Mouse (Mus musculus) kidney, postnatal 14 days (tissue): Measurements from ENCODE around the gene Gm9958.

Source experiments
- DNase-seq: peaks from one replicate; pipeline ENCODE4 v3.0.0; 2022; ENCODE audit warnings: mixed read lengths

Gm9958 gene

DNA sequence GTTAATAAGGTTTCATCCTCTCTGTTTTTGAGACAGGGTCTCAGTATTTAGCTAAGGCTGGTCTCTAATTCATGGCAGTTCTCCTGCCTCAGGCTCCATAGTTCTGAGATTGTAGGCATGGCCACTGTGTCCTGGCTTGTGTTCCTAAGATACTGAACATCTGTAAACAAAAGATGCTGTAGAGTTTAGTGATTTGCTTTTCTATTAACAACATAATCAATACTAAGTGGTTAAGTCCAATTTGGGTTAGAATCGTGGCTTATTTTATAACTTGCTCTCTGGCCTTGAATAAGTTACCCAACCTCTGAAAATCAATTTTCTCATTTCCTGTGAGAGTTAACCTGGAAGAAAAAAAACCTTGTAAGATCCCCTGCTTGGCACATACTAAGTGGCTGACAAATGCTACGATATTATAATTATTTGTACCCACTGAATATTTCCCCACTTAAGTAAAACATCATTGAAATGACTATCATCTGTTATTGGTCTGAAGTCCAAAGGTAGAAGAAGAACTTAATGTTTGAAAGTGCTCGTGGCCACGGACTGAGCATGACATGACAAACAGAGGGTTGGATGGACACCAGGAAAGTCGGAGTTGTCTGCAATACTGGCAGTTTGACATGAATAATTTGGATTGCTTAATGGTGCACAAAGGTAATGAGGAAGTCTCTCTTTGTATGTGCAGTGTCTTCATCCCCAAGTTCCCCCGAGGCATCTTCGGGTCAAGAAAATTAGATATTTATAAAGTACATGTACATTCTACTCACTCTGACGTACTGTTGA lies 47.3 kb downstream of the Gm9958 start:
- no peak for DNase-seq

DNA sequence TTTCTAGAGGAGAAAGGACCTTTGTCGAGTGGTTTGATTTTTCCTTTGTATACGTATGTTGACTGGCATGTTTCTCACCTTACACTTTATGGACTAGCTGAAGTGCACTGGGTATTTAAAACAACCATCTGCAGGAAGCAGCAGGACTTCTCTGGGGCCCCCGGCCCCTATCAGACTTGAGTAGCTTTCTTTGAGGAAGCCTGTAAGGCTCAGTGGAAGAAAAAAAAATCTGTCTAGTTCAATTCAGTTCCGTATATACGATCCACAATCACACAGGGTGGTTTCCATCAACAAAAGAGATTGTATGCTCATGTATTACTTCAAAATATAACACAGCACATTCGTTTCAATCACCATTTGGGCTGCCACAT lies 47.9 kb downstream of the Gm9958 start:
- no peak for DNase-seq
